Mouse (Mus musculus) embryo, embryonic 9.5 days (tissue): ENCODE measurements at regions not wholly inside any gene's neighbourhood (a gene's known extent, or its start where the extent isn't known, plus 50 kb on each side); places are given as distances from the start of the nearest gene placed in this dataset.
"Not testable (repeated sequence)": the region's sequence is repeated elsewhere in the genome, so short reads cannot be mapped to it uniquely, and the experiment has no call there.

Experiments used
- DNase-seq: peaks from one replicate; pipeline ENCODE4 v3.0.0-alpha.2; 2017; ENCODE audit errors: extremely low spot score

- no peak for DNase-seq
These were observed 498.6 kb upstream of the Acvr2a start for GRCm38 (mm10) chr2:48315306-48315705.

GRCm38 (mm10) chr2:48316180-48316889, 497.6 kb upstream of the Acvr2a start:
- DNase-seq = no peak

GRCm38 (mm10) chr2:48317821-48318220, 496.1 kb upstream of the Acvr2a start:
- no peak for DNase-seq

GRCm38 (mm10) chr2:48318384-48319030, 495.4 kb upstream of the Acvr2a start:
- peak; percentile 31 for DNase-seq

- DNase-seq = no peak
These were observed 492.4 kb upstream of the Acvr2a start for GRCm38 (mm10) chr2:48321471-48321870.

GRCm38 (mm10) chr2:48322278-48322677, 491.6 kb upstream of the Acvr2a start:
- no peak for DNase-seq

GRCm38 (mm10) chr2:48328204-48328603, 485.7 kb upstream of the Acvr2a start:
- no peak for DNase-seq

GRCm38 (mm10) chr2:48332783-48333182, 481.1 kb upstream of the Acvr2a start:
- no peak for DNase-seq

GRCm38 (mm10) chr2:48348021-48348420, 465.9 kb upstream of the Acvr2a start:
- DNase-seq = no peak

- no peak for DNase-seq
These were observed 464.1 kb upstream of the Acvr2a start for GRCm38 (mm10) chr2:48349794-48350193.

GRCm38 (mm10) chr2:48350206-48350605, 463.7 kb upstream of the Acvr2a start:
- DNase-seq = no peak

- not testable (repeated sequence) for DNase-seq
These were observed 442.3 kb upstream of the Acvr2a start for GRCm38 (mm10) chr2:48371572-48371971.

GRCm38 (mm10) chr2:48373086-48373485, 440.8 kb upstream of the Acvr2a start:
- no peak for DNase-seq

- no peak for DNase-seq
These were observed 439.6 kb upstream of the Acvr2a start for GRCm38 (mm10) chr2:48374302-48374701.

- no peak for DNase-seq
These were observed 435.7 kb upstream of the Acvr2a start for GRCm38 (mm10) chr2:48378160-48378559.

GRCm38 (mm10) chr2:48378749-48379148, 435.2 kb upstream of the Acvr2a start:
- DNase-seq = no peak

- no peak for DNase-seq
These were observed 433.8 kb upstream of the Acvr2a start for GRCm38 (mm10) chr2:48380140-48380539.

GRCm38 (mm10) chr2:48380786-48381185, 433.1 kb upstream of the Acvr2a start:
- no peak for DNase-seq

- DNase-seq = no peak
These were observed 432.3 kb upstream of the Acvr2a start for GRCm38 (mm10) chr2:48381481-48382075.

- no peak for DNase-seq
These were observed 415.4 kb upstream of the Acvr2a start for GRCm38 (mm10) chr2:48398504-48398903.

GRCm38 (mm10) chr2:48399191-48399590, 414.7 kb upstream of the Acvr2a start:
- no peak for DNase-seq

- no peak for DNase-seq
These were observed 411.1 kb upstream of the Acvr2a start for GRCm38 (mm10) chr2:48402813-48403212.

GRCm38 (mm10) chr2:48404460-48404859, 409.4 kb upstream of the Acvr2a start:
- DNase-seq = no peak
